ENCODE assay signal across 9 mouse cellular contexts in the genomic region with DNA sequence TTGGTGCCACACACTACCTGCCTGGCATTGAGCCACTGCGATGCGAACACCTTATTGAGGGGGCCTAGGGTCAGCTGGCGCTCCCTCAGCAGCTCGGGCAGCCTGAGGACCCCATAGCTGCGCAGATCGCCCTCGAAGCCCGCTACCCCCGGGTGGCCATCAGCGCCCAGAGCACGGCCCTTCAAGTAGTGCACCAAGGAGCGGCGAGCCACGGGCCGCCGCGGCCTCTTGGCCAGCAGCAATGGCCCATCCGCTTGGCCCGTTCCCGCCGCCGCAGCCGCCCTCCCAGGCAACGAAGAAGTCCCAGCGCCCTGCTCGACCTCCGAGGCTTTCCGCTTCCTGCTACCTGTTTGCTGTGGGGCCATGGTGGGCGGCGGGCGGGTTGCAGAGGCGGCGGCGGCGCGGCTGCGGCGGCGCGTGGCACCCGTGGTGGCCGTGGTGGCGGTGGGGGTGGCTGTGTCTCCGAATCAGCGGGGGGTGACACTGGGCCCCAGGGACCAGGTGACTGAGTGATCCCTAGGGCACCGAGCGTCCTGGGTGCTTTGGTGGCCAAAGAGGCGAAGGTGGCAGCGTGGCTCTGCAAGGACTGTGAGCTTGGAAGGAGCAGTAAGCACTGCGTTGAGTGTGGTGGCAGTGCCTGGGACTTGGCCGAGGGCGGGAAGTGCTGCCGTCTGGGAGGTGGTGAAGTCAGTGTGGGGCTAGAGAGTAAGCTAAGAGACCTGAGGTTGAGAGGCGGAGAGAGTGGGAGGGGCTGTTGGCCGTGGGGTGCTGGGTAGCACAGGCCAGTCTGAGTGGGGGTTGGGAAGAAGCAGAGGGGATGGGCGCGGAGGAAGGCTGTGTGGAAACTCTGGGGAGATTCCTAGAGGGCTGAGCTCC. TPM values are rescaled to one million over a fixed set of nuclear protein-coding genes. Genes with fewer than 3 reads are reported as not detected.
DNase-seq lines count a peak whose midpoint lies in the region; ATAC-seq and TF ChIP-seq lines count a peak whose summit lies in the region.
"Had no signal": no experiment of that assay in that cellular context is flagged by ENCODE, and none has a peak within 500 bp of the region (broad histone marks: within the 10 kb centered on the region; RNA-seq: fewer than 3 reads in every experiment).

A gene (minus strand): TSS at position 697 of the 876 bp plus-strand sequence.

- H3K9me3 ChIP-seq in forebrain, embryonic 16.5 days (ENCODE audit: control insufficient read depth, low read length): no peaks in the 10 kb centered on the region
- H3K9me3 ChIP-seq in kidney, postnatal 0 days (replicated peaks; ENCODE audit: low read length): no peaks in the 10 kb centered on the region
- no peaks in the 10 kb centered on the region for H3K9me3 ChIP-seq in lung, embryonic 16.5 days (ENCODE audit: control insufficient read depth, low read length)

- H3K79me2 ChIP-seq in heart, adult 2 months (replicated peaks; ENCODE audit: control insufficient read depth, insufficient read depth, low read length): no peaks in the 10 kb centered on the region

- peak; percentile 88 for ATAC-seq in forebrain, embryonic 16.5 days
- peak; percentile 81 for ATAC-seq in kidney, postnatal 0 days (replicated peaks; ENCODE audit: low FRiP score, low read depth)
- peak; percentile 91 for ATAC-seq in lung, embryonic 16.5 days (ENCODE audit: low read depth)

- no peak for TF ChIP-seq EP300 in heart, adult 2 months (IDR thresholded peaks at IDR 0.05; ENCODE audit: insufficient read depth, low read depth, low read length)

- no peaks in the 10 kb centered on the region for H3K4me1 ChIP-seq in heart, adult 2 months (ENCODE audit: control insufficient read depth, insufficient read depth, low read length)
- no peaks in the 10 kb centered on the region for H3K4me1 ChIP-seq in forebrain, embryonic 16.5 days (replicated peaks; ENCODE audit: control insufficient read depth, insufficient read depth, low read length)
- H3K4me1 ChIP-seq in kidney, postnatal 0 days (replicated peaks; ENCODE audit: insufficient read depth, low read length): no peaks in the 10 kb centered on the region
- H3K4me1 ChIP-seq in lung, embryonic 16.5 days (replicated peaks; ENCODE audit: control insufficient read depth, insufficient read depth, low read length): no peaks in the 10 kb centered on the region

- WGBS in heart, adult 2 months: 20% methylated on average over 56 of the region's 57 CpGs
- WGBS in forebrain, embryonic 16.5 days: 30% methylated on average over 42 of the region's 57 CpGs
- WGBS in kidney, postnatal 0 days: 24% methylated on average over 56 of the region's 57 CpGs
- WGBS in lung, embryonic 16.5 days: 18% methylated on average over 23 of the region's 57 CpGs

- peak in 1 of 2 experiments; percentile 2 for DNase-seq in heart, adult 2 months
- DNase-seq in heart, adult 9 months (ENCODE audit: low spot score in 2 of 2): no peak
- peak; percentile 3 to 5 for DNase-seq in cerebellum, adult 18-20 months
- peak; percentile 44 for DNase-seq in kidney, postnatal 0 days (ENCODE audit: low spot score)
- DNase-seq in right cerebral cortex, postnatal 14 days: peak; percentile 11
- DNase-seq in thymus, postnatal 14 days: no peak

- intact Hi-C loops in heart, adult 2 months (cut with DNase I): no loop called here

- no peak within 1 kb of the TSS for H3K4me3 ChIP-seq in heart, adult 2 months
- H3K4me3 ChIP-seq in forebrain, embryonic 16.5 days (replicated peaks; ENCODE audit: low read length): peak within 1 kb of the TSS; percentile 53
- peak within 1 kb of the TSS; percentile 37 for H3K4me3 ChIP-seq in kidney, postnatal 0 days (replicated peaks; ENCODE audit: low read depth, low read length)
- H3K4me3 ChIP-seq in lung, embryonic 16.5 days (ENCODE audit: low read length): peak within 1 kb of the TSS; percentile 48

- no peaks in the 10 kb centered on the region for H3K27me3 ChIP-seq in heart, adult 2 months (ENCODE audit: control insufficient read depth, insufficient read depth, low read length)
- no peaks in the 10 kb centered on the region for H3K27me3 ChIP-seq in forebrain, embryonic 16.5 days (replicated peaks; ENCODE audit: control insufficient read depth, insufficient read depth, low read length)
- no peaks in the 10 kb centered on the region for H3K27me3 ChIP-seq in kidney, postnatal 0 days (ENCODE audit: insufficient read depth, low read length)
- H3K27me3 ChIP-seq in lung, embryonic 16.5 days (ENCODE audit: control insufficient read depth, insufficient read depth, low read depth, low read length): no peaks in the 10 kb centered on the region
- H3K27me3 ChIP-seq: CH12.LX had no signal

- H3K27ac ChIP-seq in heart, adult 2 months: no peak within 1 kb of the TSS
- no peak within 1 kb of the TSS for H3K27ac ChIP-seq in forebrain, embryonic 16.5 days (ENCODE audit: low read length)
- H3K27ac ChIP-seq in kidney, postnatal 0 days: no peak within 1 kb of the TSS
- H3K27ac ChIP-seq in lung, embryonic 16.5 days (ENCODE audit: low read length): no peak within 1 kb of the TSS

- 0 out of 2 replicates have a peak within 1 kb of the TSS, but pooled peaks have one; percentile 21 for H3K9ac ChIP-seq in heart, adult 2 months (ENCODE audit: low read depth, low read length)
- peak within 1 kb of the TSS; percentile 62 for H3K9ac ChIP-seq in forebrain, embryonic 16.5 days (replicated peaks; ENCODE audit: low read depth, low read length)
- 0 out of 2 replicates have a peak within 1 kb of the TSS, but pooled peaks have one; percentile 35 for H3K9ac ChIP-seq in kidney, postnatal 0 days (ENCODE audit: low read depth, low read length)
- peak within 1 kb of the TSS; percentile 60 for H3K9ac ChIP-seq in lung, embryonic 16.5 days (ENCODE audit: low read length)

- no peak for TF ChIP-seq CTCF in heart, adult 2 months (IDR thresholded peaks at IDR 0.05)
- TF ChIP-seq CTCF in kidney, postnatal 0 days (IDR thresholded peaks at IDR 0.05; ENCODE audit: low read depth): no peak

- no peak for TF ChIP-seq POLR2A in heart, adult 2 months (IDR thresholded peaks at IDR 0.05; ENCODE audit: insufficient read depth, low read depth, low read length)

- H3K36me3 ChIP-seq in heart, adult 2 months (ENCODE audit: control insufficient read depth, insufficient read depth, low read length): no peaks in the 10 kb centered on the region
- H3K36me3 ChIP-seq in forebrain, embryonic 16.5 days (ENCODE audit: control insufficient read depth, insufficient read depth): no peaks in the 10 kb centered on the region
- H3K36me3 ChIP-seq in kidney, postnatal 0 days (ENCODE audit: insufficient read depth, low read length): no peaks in the 10 kb centered on the region
- H3K36me3 ChIP-seq in lung, embryonic 16.5 days (ENCODE audit: control insufficient read depth, insufficient read depth, low read length): no peaks in the 10 kb centered on the region

- peak within 1 kb of the TSS; percentile 70 for H3K4me2 ChIP-seq in forebrain, embryonic 16.5 days (ENCODE audit: low read length)
- H3K4me2 ChIP-seq in kidney, postnatal 0 days (ENCODE audit: low read length): peak within 1 kb of the TSS; percentile 66
- H3K4me2 ChIP-seq in lung, embryonic 16.5 days (ENCODE audit: low read depth, low read length): peak within 1 kb of the TSS; percentile 72

RNA-seq across cellular contexts. Expression of the gene that starts here (rescaled TPM):
- under 1 TPM in 1 of 2 experiments, not detected in 1; 0.08 TPM for total RNA-seq in heart, adult 2 months (2021)
- polyA plus RNA-seq in heart, adult 2 months (2012; rRNA removed): 0.06 and 0.08 TPM in 2 replicates
- polyA plus RNA-seq in forebrain, embryonic 16.5 days (2015; fragmentation: Nextera tagmentation; extraction: Ambion mirVana): 1.1 and 1.4 TPM in 2 replicates
- 0.38 and 0.48 TPM in 2 replicates for polyA plus RNA-seq in kidney, postnatal 0 days (2015; fragmentation: Nextera tagmentation; extraction: Ambion mirVana)
- polyA plus RNA-seq in lung, embryonic 16.5 days (2015; fragmentation: Nextera tagmentation; extraction: Ambion mirVana): 0.79 and 0.85 TPM in 2 replicates
- total RNA-seq: CH12.LX had no signal

Comparison
In these comparisons a context has a peak if more than half of its experiments do, and no peak if none do; other contexts are left out.
1. Peak in DNase-seq, ATAC-seq, H3K4me3 ChIP-seq, H3K9ac ChIP-seq and H3K4me2 ChIP-seq in kidney, postnatal 0 days; RNA of the gene not detected or under 1 TPM.
2. Peak in ATAC-seq, H3K4me3 ChIP-seq, H3K9ac ChIP-seq and H3K4me2 ChIP-seq in lung, embryonic 16.5 days; RNA of the gene not detected or under 1 TPM.
3. DNase-seq: peak in cerebellum, adult 18-20 months (2 of 2) and right cerebral cortex, postnatal 14 days (single experiment); none in heart, adult 9 months (0 of 2) and thymus, postnatal 14 days (single experiment).
4. Peak in every context shown above with its lines, with median percentiles within 50 percentile points of each other: H3K9ac ChIP-seq, ATAC-seq and H3K4me2 ChIP-seq.